In the genomic region with DNA sequence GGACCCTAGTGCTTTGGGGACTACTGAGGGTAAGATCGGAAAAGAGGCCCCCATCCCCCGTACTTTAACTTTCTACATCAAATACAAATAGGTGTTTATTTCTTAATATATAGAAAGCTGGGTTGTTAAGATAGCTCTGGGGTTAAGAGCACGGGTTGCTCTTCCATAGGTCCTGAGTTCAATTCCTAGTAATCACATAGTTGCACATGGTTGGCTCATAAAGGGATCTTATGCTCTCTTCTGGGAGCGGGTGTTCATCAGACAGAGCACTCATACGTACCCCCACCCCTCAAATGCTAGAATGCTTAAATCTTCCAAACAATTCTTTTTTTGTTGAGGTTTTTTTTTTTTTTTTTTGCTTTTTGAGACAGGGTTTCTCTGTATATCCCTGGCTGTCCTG, we compare ENCODE assay signal across 9 mouse cellular contexts. TPM values are rescaled to one million over a fixed set of nuclear protein-coding genes. Genes with fewer than 3 reads are reported as not detected.
DNase-seq lines count a peak whose midpoint lies in the region; ATAC-seq and TF ChIP-seq lines count a peak whose summit lies in the region.
"Had no signal": no experiment of that assay in that cellular context is flagged by ENCODE, and none has a peak within 500 bp of the region (broad histone marks: within the 10 kb centered on the region; RNA-seq: fewer than 3 reads in every experiment).

No protein-coding gene starts in this region.

- H3K4me3 ChIP-seq in liver, adult 2 months (ENCODE audit: insufficient read depth, low read depth, low read length), result peak overlapping the region; percentile 78; the same call in 1 of the 2 replicates
- peak overlapping the region; percentile 78 for H3K4me3 ChIP-seq in embryonic facial prominence, embryonic 15.5 days (replicated peaks)
- peak overlapping the region; percentile 83 for H3K4me3 ChIP-seq in limb, embryonic 10.5 days
- H3K4me3 ChIP-seq in neural tube, embryonic 14.5 days (ENCODE audit: low read depth, low read length), result peak overlapping the region; percentile 82

- WGBS in liver, adult 2 months, result 16% methylated on average over 5 of the region's 5 CpGs
- WGBS in embryonic facial prominence, embryonic 15.5 days, result 10% methylated on average over 5 of the region's 5 CpGs
- 14% methylated on average over 5 of the region's 5 CpGs for WGBS in limb, embryonic 10.5 days
- WGBS in neural tube, embryonic 14.5 days, result 11% methylated on average over 5 of the region's 5 CpGs

- peaks cover 6% of the 10 kb centered on the region; the same call in 1 of the 2 replicates for H3K27me3 ChIP-seq in liver, adult 2 months (ENCODE audit: control insufficient read depth, insufficient read depth, low read length)
- H3K27me3 ChIP-seq in embryonic facial prominence, embryonic 15.5 days, result peaks cover 5% of the 10 kb centered on the region
- H3K27me3 ChIP-seq in limb, embryonic 10.5 days (ENCODE audit: low read depth, poor library complexity, severe bottlenecking), result peaks cover 24% of the 10 kb centered on the region
- no peaks in the 10 kb centered on the region for H3K27me3 ChIP-seq in neural tube, embryonic 14.5 days (ENCODE audit: control insufficient read depth, insufficient read depth, low read length)

- no peaks in the 10 kb centered on the region for H3K79me2 ChIP-seq in liver, adult 2 months (ENCODE audit: control insufficient read depth, insufficient read depth, low read length)

- TF ChIP-seq CTCF in liver, adult 2 months (IDR thresholded peaks at IDR 0.05; ENCODE audit: low read depth, low read length), result no peak

- no peak overlapping the region for H3K27ac ChIP-seq in liver, adult 2 months (replicated peaks; ENCODE audit: insufficient read depth, low read depth, low read length)
- peak overlapping the region; percentile 86; the same call in 1 of the 2 replicates for H3K27ac ChIP-seq in embryonic facial prominence, embryonic 15.5 days (replicated peaks)
- H3K27ac ChIP-seq in limb, embryonic 10.5 days, result peak overlapping the region; percentile 94
- H3K27ac ChIP-seq in neural tube, embryonic 14.5 days (ENCODE audit: low read depth, low read length), result peak overlapping the region; percentile 85

- no peak for ATAC-seq in embryonic facial prominence, embryonic 15.5 days (ENCODE audit: insufficient number of reproducible peaks, low FRiP score, low TSS enrichment, low read depth)
- ATAC-seq in neural tube, embryonic 14.5 days (ENCODE audit: low read depth), result peak; percentile 6; the same call in 1 of the 2 replicates
- ATAC-seq in monocyte, adult 5-6 weeks (replicated peaks; ENCODE audit: insufficient number of reproducible peaks, low FRiP score, low TSS enrichment, poor library complexity, severe bottlenecking), result no peak

- H3K9ac ChIP-seq in liver, adult 2 months (ENCODE audit: low read depth, low read length), result no peak overlapping the region
- peak overlapping the region; percentile 45 for H3K9ac ChIP-seq in embryonic facial prominence, embryonic 15.5 days
- peak overlapping the region; percentile 71 for H3K9ac ChIP-seq in neural tube, embryonic 14.5 days (replicated peaks; ENCODE audit: low read depth, low read length)

- no peak for DNase-seq in liver, adult 2 months (ENCODE audit: extremely low read depth, low read depth, low spot score)
- DNase-seq in liver, result no peak
- no peak for DNase-seq in limb, embryonic 10.5 days (ENCODE audit: low spot score)
- no peak for DNase-seq in adrenal gland, adult 18-20 months (ENCODE audit: low spot score in 2 of 2)
- DNase-seq in right cerebral cortex, adult 18-20 months, result no peak

- no peaks in the 10 kb centered on the region for H3K4me1 ChIP-seq in liver, adult 2 months (ENCODE audit: control insufficient read depth, insufficient read depth, low read length)
- H3K4me1 ChIP-seq in embryonic facial prominence, embryonic 15.5 days, result peaks cover 13% of the 10 kb centered on the region
- H3K4me1 ChIP-seq in limb, embryonic 10.5 days, result peaks cover 11% of the 10 kb centered on the region
- peaks cover 8% of the 10 kb centered on the region for H3K4me1 ChIP-seq in neural tube, embryonic 14.5 days (ENCODE audit: control insufficient read depth, insufficient read depth, low read length)

- H3K4me2 ChIP-seq in embryonic facial prominence, embryonic 15.5 days (replicated peaks), result peak overlapping the region; percentile 77
- H3K4me2 ChIP-seq in neural tube, embryonic 14.5 days (ENCODE audit: low read depth, low read length), result peak overlapping the region; percentile 82

- no peak for TF ChIP-seq POLR2A in liver, adult 2 months (IDR thresholded peaks at IDR 0.05; ENCODE audit: extremely low read depth, insufficient read depth, low read length)

- H3K36me3 ChIP-seq in liver, adult 2 months (ENCODE audit: control insufficient read depth, insufficient read depth, low read length), result peaks cover 14% of the 10 kb centered on the region
- peaks cover 19% of the 10 kb centered on the region for H3K36me3 ChIP-seq in embryonic facial prominence, embryonic 15.5 days
- peaks cover 28% of the 10 kb centered on the region for H3K36me3 ChIP-seq in limb, embryonic 10.5 days
- H3K36me3 ChIP-seq in neural tube, embryonic 14.5 days (ENCODE audit: control insufficient read depth, insufficient read depth, low read length), result peaks cover 14% of the 10 kb centered on the region

- no peaks in the 10 kb centered on the region for H3K9me3 ChIP-seq in embryonic facial prominence, embryonic 15.5 days (replicated peaks)
- H3K9me3 ChIP-seq in limb, embryonic 10.5 days (replicated peaks), result no peaks in the 10 kb centered on the region
- no peaks in the 10 kb centered on the region for H3K9me3 ChIP-seq in neural tube, embryonic 14.5 days (ENCODE audit: control insufficient read depth, low read length)

RNA-seq across cellular contexts. Expression of a gene that starts 0.5 kb away (rescaled TPM):
- 1.4 and 1.9 TPM in 2 replicates for total RNA-seq in liver, adult 2 months (2014; rRNA removed)
- 0.36 and 0.50 TPM in 2 replicates for polyA plus RNA-seq in liver, adult 2 months (2012; rRNA removed)
- 19.5 and 23.1 TPM in 2 replicates for polyA plus RNA-seq in embryonic facial prominence, embryonic 15.5 days (2015; fragmentation: Nextera tagmentation; extraction: Ambion mirVana)
- polyA plus RNA-seq in limb, embryonic 10.5 days (2016; fragmentation: Nextera tagmentation; extraction: Ambion mirVana), result 19.5 and 22.4 TPM in 2 replicates
- 17.1 and 19.1 TPM in 2 replicates for polyA plus RNA-seq in neural tube, embryonic 14.5 days (2014; fragmentation: Nextera tagmentation; extraction: Ambion mirVana)
- total RNA-seq in adrenal gland, adult 18-20 months (2021), result 1 to 10 TPM; 2.7 to 3.1 TPM
- total RNA-seq in monocyte, adult 5-6 weeks (2017), result 8.4 to 10.2 TPM (median 9.8 TPM) in 3 replicates

RNA-seq across cellular contexts. Expression of a gene that starts 0.6 kb away (rescaled TPM):
- total RNA-seq in liver, adult 2 months (2014; rRNA removed), result not detected in 2 replicates
- 0.06 TPM in 1 of 2 replicates, not detected in the other for polyA plus RNA-seq in liver, adult 2 months (2012; rRNA removed)
- 0.53 and 1.1 TPM in 2 replicates for polyA plus RNA-seq in embryonic facial prominence, embryonic 15.5 days (2015; fragmentation: Nextera tagmentation; extraction: Ambion mirVana)
- 1.2 and 1.4 TPM in 2 replicates for polyA plus RNA-seq in limb, embryonic 10.5 days (2016; fragmentation: Nextera tagmentation; extraction: Ambion mirVana)
- 0.48 and 1.0 TPM in 2 replicates for polyA plus RNA-seq in neural tube, embryonic 14.5 days (2014; fragmentation: Nextera tagmentation; extraction: Ambion mirVana)
- total RNA-seq in adrenal gland, adult 18-20 months (2021), result under 1 TPM; 0.30 to 0.38 TPM
- total RNA-seq in monocyte, adult 5-6 weeks (2017), result not detected in 3 replicates

RNA-seq across cellular contexts. Expression of a gene that starts 12.3 kb away (rescaled TPM):
- total RNA-seq in liver, adult 2 months (2014; rRNA removed), result 5.3 and 6.0 TPM in 2 replicates
- 0.96 and 1.3 TPM in 2 replicates for polyA plus RNA-seq in liver, adult 2 months (2012; rRNA removed)
- 17.6 and 18.9 TPM in 2 replicates for polyA plus RNA-seq in embryonic facial prominence, embryonic 15.5 days (2015; fragmentation: Nextera tagmentation; extraction: Ambion mirVana)
- polyA plus RNA-seq in limb, embryonic 10.5 days (2016; fragmentation: Nextera tagmentation; extraction: Ambion mirVana), result 21.2 and 22.3 TPM in 2 replicates
- polyA plus RNA-seq in neural tube, embryonic 14.5 days (2014; fragmentation: Nextera tagmentation; extraction: Ambion mirVana), result 16.2 and 18.2 TPM in 2 replicates
- 10 to 100 TPM in 1 of 2 experiments, 1 to 10 TPM in 1; 9.5 to 13.0 TPM for total RNA-seq in adrenal gland, adult 18-20 months (2021)
- 17.2 to 30.8 TPM (median 30.7 TPM) in 3 replicates for total RNA-seq in monocyte, adult 5-6 weeks (2017)

RNA-seq across cellular contexts. Expression of a gene that starts 12.3 kb away (rescaled TPM):
- under 0.01 TPM in 1 of 2 replicates, not detected in the other for total RNA-seq in liver, adult 2 months (2014; rRNA removed)
- polyA plus RNA-seq in liver, adult 2 months (2012; rRNA removed), result 0.01 and 0.05 TPM in 2 replicates
- 2.3 and 2.8 TPM in 2 replicates for polyA plus RNA-seq in embryonic facial prominence, embryonic 15.5 days (2015; fragmentation: Nextera tagmentation; extraction: Ambion mirVana)
- polyA plus RNA-seq in limb, embryonic 10.5 days (2016; fragmentation: Nextera tagmentation; extraction: Ambion mirVana), result 4.9 and 6.0 TPM in 2 replicates
- polyA plus RNA-seq in neural tube, embryonic 14.5 days (2014; fragmentation: Nextera tagmentation; extraction: Ambion mirVana), result 29.8 and 34.3 TPM in 2 replicates
- total RNA-seq in adrenal gland, adult 18-20 months (2021), result 1 to 10 TPM; 1.0 to 1.1 TPM
- 0.10 to 0.64 TPM (median 0.57 TPM) in 3 replicates for total RNA-seq in monocyte, adult 5-6 weeks (2017)

RNA-seq across cellular contexts. Expression of a gene that starts 41.1 kb away (rescaled TPM):
- not detected in 2 replicates for total RNA-seq in liver, adult 2 months (2014; rRNA removed)
- not detected in 2 replicates for polyA plus RNA-seq in liver, adult 2 months (2012; rRNA removed)
- 0.27 TPM in 1 of 2 replicates, not detected in the other for polyA plus RNA-seq in embryonic facial prominence, embryonic 15.5 days (2015; fragmentation: Nextera tagmentation; extraction: Ambion mirVana)
- 0.19 TPM in 1 of 2 replicates, not detected in the other for polyA plus RNA-seq in limb, embryonic 10.5 days (2016; fragmentation: Nextera tagmentation; extraction: Ambion mirVana)
- not detected in 2 replicates for polyA plus RNA-seq in neural tube, embryonic 14.5 days (2014; fragmentation: Nextera tagmentation; extraction: Ambion mirVana)
- total RNA-seq in adrenal gland, adult 18-20 months (2021), result not detected
- total RNA-seq in monocyte, adult 5-6 weeks (2017), result not detected in 3 replicates
- total RNA-seq: gastrocnemius, postnatal 14 days had no signal

Comparison
In these comparisons a context has a peak if more than half of its experiments do, and no peak if none do; other contexts are left out.
1. RNA of a gene that starts 0.5 kb away (polyA plus RNA-seq): 19.5 to 23.1 TPM in embryonic facial prominence, embryonic 15.5 days, 19.5 to 22.4 TPM in limb, embryonic 10.5 days and 17.1 to 19.1 TPM in neural tube, embryonic 14.5 days; 0.36 to 0.50 TPM in liver, adult 2 months; every median in the first group is over 10 times any median in the second.
2. Peak in every context shown above with its lines, with median percentiles within 50 percentile points of each other: H3K4me3 ChIP-seq.